Mouse (Mus musculus) erythroblast, embryonic 14.5 days (primary cell): ENCODE results near the gene Fgfr2.

ENCODE experiments used
- GATA1 ChIP-seq: IDR thresholded peaks from 2 replicates; pipeline ENCODE4 v1.6.1; 2012; ENCODE audit warnings: low read length, inconsistent platforms, mixed read lengths
- TAL1 ChIP-seq: IDR thresholded peaks from 3 replicates; pipeline ENCODE4 v1.6.1; 2012; ENCODE audit warnings: low read length, inconsistent platforms, mixed read lengths

DNA sequence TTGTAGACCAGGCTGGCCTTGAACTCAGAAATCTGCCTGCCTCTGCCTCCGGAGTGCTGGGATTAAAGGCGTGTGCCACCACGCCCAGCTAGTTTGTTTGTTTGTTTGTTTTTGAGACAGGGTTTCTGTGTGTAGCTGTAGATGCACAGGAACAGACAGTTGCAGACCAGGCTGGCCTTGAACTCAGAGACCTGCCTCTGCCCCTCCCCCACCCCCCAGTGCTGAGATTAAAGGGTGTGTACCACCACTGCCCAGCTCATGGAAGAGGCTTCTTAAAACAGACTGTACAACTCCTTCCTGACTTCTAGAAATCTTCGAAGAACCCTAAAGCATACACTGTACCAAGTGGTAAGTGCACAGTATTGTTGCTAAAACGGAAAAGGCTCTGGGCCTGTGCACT, 2577.7 kb downstream of the Fgfr2 start:
- TF ChIP-seq TAL1 (no peak), GATA1 (no peak)
